Mouse (Mus musculus) testis, adult 2 months (tissue): Measurements from ENCODE around the gene Alg6. TPM values are rescaled to one million over a fixed set of nuclear protein-coding genes. Genes with fewer than 3 reads are reported as not detected.
A peak's percentile ranks its signal among the peaks of the same experiment; 100 is the strongest.

Experiments used
- H3K27ac ChIP-seq: fragments of 200-500 bp; 2 replicates; pipeline ENCODE4 v1.5.1; 2012; ENCODE audit warnings: low read depth, low read length; ENCODE audit not compliant: control insufficient read depth, insufficient read depth
- H3K27me3 ChIP-seq: fragments of 200-500 bp; 2 replicates; pipeline ENCODE4 v1.6.1; 2012; ENCODE audit warnings: mild to moderate bottlenecking, low read length, moderate library complexity; ENCODE audit not compliant: control insufficient read depth, insufficient read depth
- H3K36me3 ChIP-seq: fragments of 200-500 bp; 2 replicates; pipeline ENCODE4 v1.6.1; 2012; ENCODE audit warnings: mild to moderate bottlenecking, low read length; ENCODE audit not compliant: control insufficient read depth, insufficient read depth
- H3K4me1 ChIP-seq: fragments of 200-500 bp; 2 replicates; pipeline ENCODE4 v1.6.1; 2012; ENCODE audit warnings: low read length; ENCODE audit not compliant: control insufficient read depth, insufficient read depth
- H3K4me3 ChIP-seq: fragments of 200-500 bp; 2 replicates; pipeline ENCODE4 v1.5.1; 2012; ENCODE audit warnings: low read depth, mild to moderate bottlenecking, low read length, moderate library complexity, mixed read lengths; ENCODE audit not compliant: control insufficient read depth
- CTCF ChIP-seq: fragments of 200-500 bp; IDR thresholded peaks from 2 replicates; pipeline ENCODE4 v1.5.1; 2012; ENCODE audit warnings: low read depth, mild to moderate bottlenecking, inconsistent platforms, low read length, moderate library complexity; ENCODE audit not compliant: control insufficient read depth, insufficient read depth, insufficient replicate concordance
- POLR2A ChIP-seq: fragments of 200-500 bp; IDR thresholded peaks from 2 replicates; pipeline ENCODE4 v1.6.1; 2012; ENCODE audit warnings: low read depth, mild to moderate bottlenecking, inconsistent platforms, low read length, moderate library complexity; ENCODE audit not compliant: control insufficient read depth
- polyA plus RNA-seq: library from polyadenylated mRNA; depleted of rRNA; stranded (reverse); fragments of >200 nt; gene quantifications from 2 replicates; pipeline ENCODE4 v1.2.3, GENCODE M21; 2012

Alg6 gene
- polyA plus RNA-seq, 1 experiment: 2.6 TPM

GRCm38 (mm10) chr4:99715783-99716416 lies 436 bp downstream of the Alg6 start:
- Histone ChIP-seq H3K4me3 (peak overlapping the region; percentile 98), H3K36me3 (no peaks in the 10 kb centered on the region), H3K27me3 (no peaks in the 10 kb centered on the region), H3K27ac (peak overlapping the region; percentile 74), H3K4me1 (peaks cover 6% of the 10 kb centered on the region)
- TF ChIP-seq CTCF (no peak), POLR2A (no peak)

- H3K4me1 ChIP-seq: peaks cover 6% of the 10 kb centered on the region
- no peak overlapping the region for H3K4me3 ChIP-seq
Observed at GRCm38 (mm10) chr4:99717905-99718304, 2.4 kb downstream of the Alg6 start.

GRCm38 (mm10) chr4:99724331-99724730 lies 8.9 kb downstream of the Alg6 start:
- Histone ChIP-seq H3K36me3 (no peaks in the 10 kb centered on the region), H3K4me3 (no peak overlapping the region), H3K27ac (no peak overlapping the region), H3K27me3 (no peaks in the 10 kb centered on the region), H3K4me1 (no peaks in the 10 kb centered on the region)
- TF ChIP-seq POLR2A (no peak), CTCF (no peak)

More at GRCm38 (mm10) chr4:99717905-99718304, 2.4 kb downstream of the Alg6 start:
- Histone ChIP-seq H3K27ac (no peak overlapping the region), H3K36me3 (no peaks in the 10 kb centered on the region), H3K27me3 (no peaks in the 10 kb centered on the region)
- TF ChIP-seq POLR2A (no peak), CTCF (no peak)

- Histone ChIP-seq H3K4me1 (no peaks in the 10 kb centered on the region), H3K27me3 (no peaks in the 10 kb centered on the region), H3K36me3 (no peaks in the 10 kb centered on the region), H3K27ac (no peak overlapping the region), H3K4me3 (no peak overlapping the region)
- no peak for TF ChIP-seq CTCF
- no peak for TF ChIP-seq POLR2A
Observed at GRCm38 (mm10) chr4:99725914-99726451, 10.5 kb downstream of the Alg6 start.

GRCm38 (mm10) chr4:99739836-99740235 lies 24.4 kb downstream of the Alg6 start:
- Histone ChIP-seq H3K4me1 (no peaks in the 10 kb centered on the region), H3K27ac (no peak overlapping the region), H3K4me3 (no peak overlapping the region), H3K36me3 (no peaks in the 10 kb centered on the region), H3K27me3 (no peaks in the 10 kb centered on the region)
- TF ChIP-seq CTCF (no peak), POLR2A (no peak)

GRCm38 (mm10) chr4:99752426-99752825 lies 37.0 kb downstream of the Alg6 start:
- no peak overlapping the region for H3K4me3 ChIP-seq
- no peaks in the 10 kb centered on the region for H3K4me1 ChIP-seq
- TF ChIP-seq CTCF: no peak
- TF ChIP-seq POLR2A: no peak
- no peaks in the 10 kb centered on the region for H3K27me3 ChIP-seq
- no peak overlapping the region for H3K27ac ChIP-seq
- H3K36me3 ChIP-seq: no peaks in the 10 kb centered on the region

GRCm38 (mm10) chr4:99766303-99766702 lies 50.8 kb downstream of the Alg6 start:
- no peaks in the 10 kb centered on the region for H3K4me1 ChIP-seq
- no peaks in the 10 kb centered on the region for H3K27me3 ChIP-seq
- H3K27ac ChIP-seq: no peak overlapping the region
- H3K4me3 ChIP-seq: no peak overlapping the region
- H3K36me3 ChIP-seq: no peaks in the 10 kb centered on the region
- TF ChIP-seq POLR2A (no peak), CTCF (no peak)
